Mouse (Mus musculus) CD8-positive naive resting alpha-beta T cell, adult 57 days (primary cell): ENCODE measurements around the gene Stra6l. TPM values are rescaled to one million over a fixed set of nuclear protein-coding genes. Genes with fewer than 3 reads are reported as not detected.

Experiments
- total RNA-seq: library from RNA; stranded (reverse); gene quantifications from one replicate; pipeline ENCODE4 v1.2.4, GENCODE M21; 2023

Gene Stra6l
- 0.64 TPM for total RNA-seq

DNA sequence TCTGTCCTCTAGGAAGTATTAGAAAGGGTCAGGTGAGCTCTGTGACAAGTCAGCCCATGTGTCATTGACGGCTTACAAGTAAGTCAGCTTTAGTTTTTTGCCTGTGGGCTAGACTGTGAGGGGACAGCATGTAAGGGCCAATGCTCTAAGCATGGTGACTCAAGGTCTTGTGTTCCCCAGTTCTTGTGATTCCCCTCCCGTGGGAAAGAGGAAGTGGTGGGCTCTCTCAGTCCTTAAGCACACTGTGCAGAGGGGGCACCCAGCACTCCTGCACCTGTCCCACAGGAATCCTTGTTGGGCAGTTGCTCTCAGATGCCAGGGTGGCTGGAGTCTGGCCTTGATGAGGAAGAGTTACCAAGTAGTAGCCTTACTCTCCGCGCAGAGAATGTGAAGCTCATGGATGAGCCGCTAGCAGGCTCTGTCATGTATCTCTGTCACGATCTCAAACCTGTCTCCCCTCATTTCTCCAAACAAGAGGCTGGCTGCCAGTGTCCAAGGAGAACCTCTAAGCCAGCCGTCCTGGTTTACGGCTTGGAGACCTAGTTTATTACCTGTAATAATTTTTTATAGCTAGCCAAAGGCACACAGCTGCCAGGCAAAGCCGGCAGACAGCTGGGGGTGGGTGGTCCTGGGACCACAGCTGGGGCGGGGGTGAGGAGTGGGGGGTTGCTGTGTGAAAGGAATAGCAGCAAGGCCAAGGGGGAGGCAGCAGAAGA lies at the start of gene Stra6l:
Gene Stra6l (plus strand): TSS at position 556 of the 716 bp plus-strand sequence.

DNA sequence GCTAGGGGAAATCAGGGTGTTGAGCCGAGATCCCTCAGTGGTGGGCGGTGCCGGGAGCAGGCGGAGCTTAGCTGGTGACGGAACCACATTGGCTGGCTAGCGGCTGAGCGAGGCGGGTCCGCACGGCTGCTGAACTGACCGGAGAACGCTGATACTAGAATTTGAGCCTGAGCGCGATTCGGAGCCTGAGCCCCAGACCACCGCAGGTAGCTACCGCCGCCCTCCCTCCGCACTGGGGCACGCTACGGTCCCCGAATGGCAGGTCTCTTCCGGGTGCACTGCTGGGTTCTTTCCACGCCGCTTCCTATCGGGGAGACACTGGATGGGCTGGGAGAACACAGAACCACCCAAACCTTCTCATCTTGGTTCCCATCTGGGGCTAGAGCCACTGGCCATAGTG lies 49.5 kb upstream of the Stra6l start, which contains the start of gene Aldh1b1:
Gene Aldh1b1 (plus strand): TSS at position 59 of the 400 bp plus-strand sequence.

DNA sequence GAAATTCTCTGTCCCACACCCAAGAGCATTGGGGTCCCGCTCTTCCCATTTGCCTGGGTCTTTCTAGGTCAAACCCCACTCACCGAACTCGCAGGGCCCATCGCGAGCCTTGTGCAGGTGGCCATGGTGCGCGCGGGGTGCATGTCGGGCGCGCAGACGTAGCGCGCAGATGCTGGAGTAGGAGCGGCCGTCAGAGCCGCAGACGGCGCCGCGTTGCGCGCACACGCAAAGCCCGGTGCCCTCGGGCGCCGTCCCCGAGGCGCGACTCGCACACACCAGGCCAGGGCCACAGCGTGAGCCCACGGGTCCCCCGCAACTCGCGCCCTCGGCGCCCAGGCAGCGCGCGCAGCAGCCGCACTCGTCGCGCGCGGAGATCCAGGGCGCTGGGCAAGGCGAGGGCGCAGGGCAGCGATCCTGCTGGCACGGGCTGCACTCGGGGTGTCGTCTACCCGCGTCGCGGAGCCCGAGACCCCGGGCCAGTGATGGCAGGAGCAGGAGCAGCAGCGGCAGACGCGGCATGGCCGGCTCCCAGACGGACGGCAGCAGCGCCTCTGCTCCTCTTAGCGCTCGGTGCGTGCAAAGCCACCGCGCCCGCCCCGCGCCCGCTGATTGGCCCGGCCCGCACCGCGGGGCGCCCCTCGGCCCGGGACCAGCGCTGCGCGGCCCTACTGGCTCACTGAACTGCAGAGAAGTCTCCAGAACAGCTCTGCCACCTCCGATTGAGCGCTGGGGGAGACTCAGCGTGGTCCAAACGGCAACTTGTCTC lies 22.0 kb upstream of the Stra6l start, which contains the start of gene Igfbpl1:
Gene Igfbpl1 (minus strand): TSS at position 649 of the 766 bp plus-strand sequence.

DNA sequence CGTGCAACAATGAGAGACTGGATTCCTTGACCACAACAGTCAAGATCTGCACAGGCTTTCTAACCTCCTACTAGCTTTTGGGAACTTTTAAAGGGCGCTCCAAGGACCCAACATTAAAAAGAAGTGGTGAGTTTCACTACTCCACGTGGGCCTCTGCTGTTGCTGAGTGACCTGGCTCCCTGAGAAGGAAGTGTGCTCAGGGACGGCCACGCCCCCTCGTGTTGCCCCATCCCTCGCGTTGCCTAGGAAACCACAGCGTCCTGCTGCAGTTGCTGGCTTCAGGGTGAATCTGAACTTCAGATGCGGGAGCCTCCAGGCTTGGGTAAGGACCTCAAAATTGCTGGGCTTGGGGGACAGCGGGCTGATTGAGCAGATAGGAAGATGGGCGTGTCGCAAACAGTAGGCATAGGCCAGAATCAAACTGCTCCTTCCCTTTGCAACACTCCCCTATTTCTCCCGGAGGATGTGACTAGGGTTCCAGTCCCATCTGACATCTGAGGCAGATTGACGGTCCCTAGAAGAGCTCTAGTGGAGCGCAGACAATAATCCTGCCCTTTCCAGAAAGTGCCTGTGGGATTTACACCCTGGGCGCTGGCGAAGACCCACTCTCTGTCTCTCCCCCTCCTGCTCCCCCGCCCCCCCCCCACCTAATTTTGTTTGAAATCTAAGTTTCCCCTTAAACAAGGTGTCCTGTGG lies 41.8 kb downstream of the Stra6l start, which contains the start of gene Ccdc180:
Gene Ccdc180 (plus strand): TSS at position 238 of the 696 bp plus-strand sequence.

Other genes with a start within 250 kb of the Stra6l start
- gene Aldh1b1, start 49.6 kb upstream of the Stra6l start, total RNA-seq, result 6.9 TPM
- gene Igfbpl1, start 21.7 kb upstream of the Stra6l start, total RNA-seq, result not detected
- gene Ccdc180, start 41.6 kb downstream of the Stra6l start, total RNA-seq, result not detected
- 2.4 TPM for gene Tdrd7, start 116.7 kb downstream of the Stra6l start, total RNA-seq
- gene Tmod1, start 190.3 kb downstream of the Stra6l start, total RNA-seq, result not detected